ENCODE assay signal across 11 mouse cellular contexts in genomic region chr13:25401936-25402504, GRCm38 (mm10).
DNase-seq lines count a peak whose midpoint lies in the region; ATAC-seq and TF ChIP-seq lines count a peak whose summit lies in the region.
"Had no signal": no experiment of that assay in that cellular context is flagged by ENCODE, and none has a peak within 500 bp of the region (broad histone marks: within the 10 kb centered on the region; RNA-seq: fewer than 3 reads in every experiment).

No protein-coding gene starts in this region.

- no peaks in the 10 kb centered on the region for H3K27me3 ChIP-seq in intestine, postnatal 0 days (replicated peaks; ENCODE audit: control insufficient read depth, insufficient read depth, low read length)
- no peaks in the 10 kb centered on the region for H3K27me3 ChIP-seq in intestine, embryonic 15.5 days (replicated peaks)
- H3K27me3 ChIP-seq in hindbrain, embryonic 13.5 days, result no peaks in the 10 kb centered on the region
- no peaks in the 10 kb centered on the region for H3K27me3 ChIP-seq in neural tube, embryonic 11.5 days (ENCODE audit: control insufficient read depth, insufficient read depth, low read length)
- H3K27me3 ChIP-seq in heart, embryonic 11.5 days (ENCODE audit: control insufficient read depth, insufficient read depth, low read length), result no peaks in the 10 kb centered on the region

- 70% methylated on average over 9 of the region's 9 CpGs for WGBS in intestine, postnatal 0 days
- 69% methylated on average over 9 of the region's 9 CpGs for WGBS in intestine, embryonic 15.5 days
- WGBS in hindbrain, embryonic 13.5 days, result 34% methylated on average over 9 of the region's 9 CpGs
- 39% methylated on average over 9 of the region's 9 CpGs for WGBS in neural tube, embryonic 11.5 days
- 65% methylated on average over 9 of the region's 9 CpGs for WGBS in heart, embryonic 11.5 days (ENCODE audit: insufficient replicate concordance)

- H3K9ac ChIP-seq in intestine, postnatal 0 days (ENCODE audit: low read depth, low read length), result no peak overlapping the region
- H3K9ac ChIP-seq in intestine, embryonic 15.5 days, result no peak overlapping the region
- H3K9ac ChIP-seq in hindbrain, embryonic 13.5 days, result no peak overlapping the region; the same call in 1 of the 2 replicates
- no peak overlapping the region for H3K9ac ChIP-seq in neural tube, embryonic 11.5 days (ENCODE audit: low read length)
- H3K9ac ChIP-seq in heart, embryonic 11.5 days (ENCODE audit: low read depth, low read length), result no peak overlapping the region

- no peak overlapping the region for H3K4me2 ChIP-seq in intestine, postnatal 0 days (replicated peaks; ENCODE audit: low read depth)
- H3K4me2 ChIP-seq in intestine, embryonic 15.5 days (replicated peaks), result no peak overlapping the region
- H3K4me2 ChIP-seq in hindbrain, embryonic 13.5 days, result no peak overlapping the region
- no peak overlapping the region for H3K4me2 ChIP-seq in neural tube, embryonic 11.5 days (ENCODE audit: low read depth)
- no peak overlapping the region for H3K4me2 ChIP-seq in heart, embryonic 11.5 days

- peak; percentile 25; the same call in 1 of the 2 replicates for TF ChIP-seq CTCF in intestine, postnatal 0 days (IDR thresholded peaks at IDR 0.05; ENCODE audit: low read depth)

- no peak for ATAC-seq in intestine, postnatal 0 days
- ATAC-seq in intestine, embryonic 15.5 days, result no peak
- peak; percentile 52 for ATAC-seq in hindbrain, embryonic 13.5 days (ENCODE audit: low FRiP score)
- ATAC-seq in neural tube, embryonic 11.5 days (ENCODE audit: insufficient read depth, low FRiP score, low TSS enrichment), result 0 out of 2 replicates have a peak, but pooled peaks have one; percentile 20
- ATAC-seq in heart, embryonic 11.5 days (replicated peaks; ENCODE audit: insufficient number of reproducible peaks, low FRiP score, low TSS enrichment), result no peak

- H3K9me3 ChIP-seq in intestine, postnatal 0 days (ENCODE audit: control insufficient read depth), result no peaks in the 10 kb centered on the region
- no peaks in the 10 kb centered on the region for H3K9me3 ChIP-seq in intestine, embryonic 15.5 days
- no peaks in the 10 kb centered on the region for H3K9me3 ChIP-seq in hindbrain, embryonic 13.5 days
- H3K9me3 ChIP-seq in neural tube, embryonic 11.5 days (ENCODE audit: control insufficient read depth, low read length), result no peaks in the 10 kb centered on the region
- no peaks in the 10 kb centered on the region for H3K9me3 ChIP-seq in heart, embryonic 11.5 days (replicated peaks; ENCODE audit: control insufficient read depth, low read length)
- H3K9me3 ChIP-seq: heart, embryonic 10.5 days had no signal

- H3K4me1 ChIP-seq in intestine, postnatal 0 days (replicated peaks; ENCODE audit: control insufficient read depth, insufficient read depth, low read length), result no peaks in the 10 kb centered on the region
- H3K4me1 ChIP-seq in intestine, embryonic 15.5 days (replicated peaks), result no peaks in the 10 kb centered on the region
- peaks cover 30% of the 10 kb centered on the region for H3K4me1 ChIP-seq in hindbrain, embryonic 13.5 days (replicated peaks)
- H3K4me1 ChIP-seq in neural tube, embryonic 11.5 days (ENCODE audit: control insufficient read depth, insufficient read depth, low read length), result peaks cover 18% of the 10 kb centered on the region
- H3K4me1 ChIP-seq in heart, embryonic 11.5 days (ENCODE audit: control insufficient read depth, insufficient read depth, low read length), result no peaks in the 10 kb centered on the region; the same call in 1 of the 2 replicates

- no peaks in the 10 kb centered on the region for H3K36me3 ChIP-seq in intestine, postnatal 0 days (ENCODE audit: control insufficient read depth, insufficient read depth)
- H3K36me3 ChIP-seq in intestine, embryonic 15.5 days, result no peaks in the 10 kb centered on the region
- no peaks in the 10 kb centered on the region for H3K36me3 ChIP-seq in hindbrain, embryonic 13.5 days
- no peaks in the 10 kb centered on the region for H3K36me3 ChIP-seq in neural tube, embryonic 11.5 days (ENCODE audit: control insufficient read depth, insufficient read depth, low read length)
- no peaks in the 10 kb centered on the region for H3K36me3 ChIP-seq in heart, embryonic 11.5 days (ENCODE audit: control insufficient read depth, insufficient read depth, low read length)
- H3K36me3 ChIP-seq: heart, embryonic 10.5 days had no signal

- DNase-seq in embryo, embryonic 11 days, result peak; percentile 59
- DNase-seq in neural tube, embryonic 11.5 days (ENCODE audit: low spot score), result no peak
- no peak for DNase-seq in ovary, postnatal 14 days (ENCODE audit: low spot score)
- no peak for DNase-seq in left cerebral cortex, adult 8-10 months (ENCODE audit: low spot score in 2 of 2)
- DNase-seq: kidney, adult 2 months; lung, postnatal 10 days had no signal

- no peak overlapping the region for H3K4me3 ChIP-seq in intestine, postnatal 0 days (ENCODE audit: low read depth, low read length)
- no peak overlapping the region for H3K4me3 ChIP-seq in intestine, embryonic 15.5 days (replicated peaks)
- no peak overlapping the region for H3K4me3 ChIP-seq in hindbrain, embryonic 13.5 days
- no peak overlapping the region for H3K4me3 ChIP-seq in neural tube, embryonic 11.5 days (ENCODE audit: low read depth, low read length)
- no peak overlapping the region for H3K4me3 ChIP-seq in heart, embryonic 11.5 days (ENCODE audit: low read depth, low read length)
- H3K4me3 ChIP-seq: heart, embryonic 10.5 days had no signal

- no peak overlapping the region for H3K27ac ChIP-seq in intestine, postnatal 0 days (ENCODE audit: low read depth, low read length)
- H3K27ac ChIP-seq in intestine, embryonic 15.5 days, result no peak overlapping the region
- H3K27ac ChIP-seq in hindbrain, embryonic 13.5 days, result peak overlapping the region; percentile 72
- H3K27ac ChIP-seq in neural tube, embryonic 11.5 days (ENCODE audit: low read depth, low read length), result peak overlapping the region; percentile 45; the same call in 1 of the 2 replicates
- no peak overlapping the region for H3K27ac ChIP-seq in heart, embryonic 11.5 days (ENCODE audit: low read depth, low read length)
- H3K27ac ChIP-seq: heart, embryonic 10.5 days had no signal

Comparison
In these comparisons a context has a peak if more than half of its experiments do, and no peak if none do; other contexts are left out.
1. ATAC-seq: peak in hindbrain, embryonic 13.5 days (single experiment) and neural tube, embryonic 11.5 days (single experiment); none in intestine, postnatal 0 days (single experiment), intestine, embryonic 15.5 days (single experiment) and heart, embryonic 11.5 days (single experiment).
2. H3K27ac ChIP-seq: peak in hindbrain, embryonic 13.5 days (single experiment) and neural tube, embryonic 11.5 days (single experiment); none in intestine, postnatal 0 days (single experiment), intestine, embryonic 15.5 days (single experiment) and heart, embryonic 11.5 days (single experiment).